In the genomic region with DNA sequence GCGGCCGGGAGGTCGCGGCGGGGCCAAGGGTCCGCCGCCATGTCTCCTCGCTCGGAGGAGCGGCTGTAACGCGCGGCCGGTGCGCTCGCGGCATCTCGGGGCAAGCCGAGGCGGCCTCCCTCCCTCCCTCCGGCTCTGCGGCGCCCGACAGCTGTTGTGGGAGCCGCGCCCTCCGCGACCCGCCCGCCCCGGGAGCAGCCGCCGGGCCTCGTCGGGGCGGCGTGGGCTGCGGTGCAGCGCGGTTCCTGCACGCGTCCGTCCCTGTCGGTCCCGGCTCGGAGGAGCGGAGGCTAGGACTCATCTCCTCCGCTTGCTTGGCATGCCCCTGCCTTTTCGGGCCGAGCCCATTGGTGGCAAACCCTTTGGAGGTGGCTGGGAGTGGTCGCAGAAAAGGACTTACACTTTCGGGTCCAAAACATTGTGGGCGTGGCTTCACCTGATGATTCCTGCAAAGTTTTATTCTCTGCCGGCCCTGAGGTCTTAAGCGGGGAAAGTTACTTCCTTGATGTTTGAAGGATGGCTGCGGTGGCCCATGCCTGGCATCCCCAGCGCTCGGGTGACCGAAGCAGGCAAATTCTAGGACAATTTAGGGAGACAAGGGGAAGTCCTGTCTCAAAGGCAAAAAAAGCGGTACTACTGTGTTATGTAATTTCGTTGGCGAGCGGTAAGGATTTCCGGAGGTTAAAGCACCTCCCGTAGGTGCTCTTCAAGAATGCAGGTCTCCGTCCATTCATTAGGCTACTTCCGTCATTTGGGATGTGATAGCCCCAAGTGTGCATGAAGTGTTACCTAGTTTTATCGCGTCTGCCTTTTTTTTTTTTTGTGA, we compare ENCODE assay signal across 8 mouse cellular contexts. TPM values are rescaled to one million over a fixed set of nuclear protein-coding genes. Genes with fewer than 3 reads are reported as not detected.
DNase-seq lines count a peak whose midpoint lies in the region; ATAC-seq and TF ChIP-seq lines count a peak whose summit lies in the region.

No protein-coding gene starts in this region.

- 1% methylated on average over 45 of the region's 69 CpGs for WGBS in embryonic facial prominence, embryonic 15.5 days

- H3K27me3 ChIP-seq in embryonic facial prominence, embryonic 15.5 days, result no peaks in the 10 kb centered on the region

- peaks cover 16% of the 10 kb centered on the region for H3K4me1 ChIP-seq in embryonic facial prominence, embryonic 15.5 days

- intact Hi-C loops in gastrocnemius, postnatal 14 days (cut with DNase I; ENCODE audit: low total_unique reads), result no loop called here
- intact Hi-C loops in heart, postnatal 10 days (cut with DNase I), result loop anchor here (2.0 kb wide), 1 partner anchor 50 kb away; the partner anchor contains the start of gene Chaf1b

- peak; percentile 12 for DNase-seq in gastrocnemius, postnatal 14 days
- no peak for DNase-seq in gastrocnemius, postnatal 4 days (ENCODE audit: low spot score in 2 of 2)
- peak; percentile 58 for DNase-seq in Muller cell, postnatal 12 days (ENCODE audit: inconsistent ontology term)
- peak; percentile 54 to 69 for DNase-seq in heart, postnatal 10 days
- DNase-seq in layer of hippocampus, adult 2 months (ENCODE audit: low spot score in 2 of 2), result peak; percentile 16 to 19
- DNase-seq in spleen, adult 12 weeks (ENCODE audit: low spot score), result peak; percentile 56

- no peaks in the 10 kb centered on the region for H3K36me3 ChIP-seq in embryonic facial prominence, embryonic 15.5 days

- peak overlapping the region; percentile 74 for H3K4me2 ChIP-seq in embryonic facial prominence, embryonic 15.5 days (replicated peaks)

- H3K9me3 ChIP-seq in embryonic facial prominence, embryonic 15.5 days (replicated peaks), result no peaks in the 10 kb centered on the region

- TF ChIP-seq CTCF in layer of hippocampus, adult 2 months (conservative IDR thresholded peaks at IDR 0.05), result no peak

- peak; percentile 20 for ATAC-seq in embryonic facial prominence, embryonic 15.5 days (ENCODE audit: insufficient number of reproducible peaks, low FRiP score, low TSS enrichment, low read depth)
- ATAC-seq in megakaryocyte, adult 5-6 weeks (ENCODE audit: poor library complexity, severe bottlenecking), result peak; percentile 64

- peak overlapping the region; percentile 93 for H3K4me3 ChIP-seq in embryonic facial prominence, embryonic 15.5 days (replicated peaks)
- H3K4me3 ChIP-seq in layer of hippocampus, adult 2 months, result peak overlapping the region; percentile 88

- peak overlapping the region; percentile 97 for H3K27ac ChIP-seq in embryonic facial prominence, embryonic 15.5 days (replicated peaks)
- peak overlapping the region; percentile 98 for H3K27ac ChIP-seq in layer of hippocampus, adult 2 months

- H3K9ac ChIP-seq in embryonic facial prominence, embryonic 15.5 days, result peak overlapping the region; percentile 95

RNA-seq across cellular contexts. Expression of gene Morc3, which starts 0.7 kb away (rescaled TPM):
- 10 to 100 TPM; 10.5 to 16.8 TPM for total RNA-seq in gastrocnemius, postnatal 14 days (2021)
- 10 to 100 TPM; 35.5 to 50.6 TPM for total RNA-seq in gastrocnemius, postnatal 4 days (2021)
- polyA plus RNA-seq in embryonic facial prominence, embryonic 15.5 days (2015; fragmentation: Nextera tagmentation; extraction: Ambion mirVana), result 30.5 and 33.2 TPM in 2 replicates
- 10 to 100 TPM; 21.0 to 29.1 TPM for total RNA-seq in heart, postnatal 10 days (2021)
- total RNA-seq in layer of hippocampus, adult 2 months (2021), result 10 to 100 TPM; 32.6 to 34.7 TPM
- 123 and 137 TPM in 2 replicates for total RNA-seq in megakaryocyte, adult 5-6 weeks (2015)
- 216 and 248 TPM in 2 replicates for total RNA-seq in megakaryocyte, adult 5-6 weeks (2017)

RNA-seq across cellular contexts. Expression of gene Chaf1b, which starts 51.0 kb away (rescaled TPM):
- total RNA-seq in gastrocnemius, postnatal 14 days (2021), result 1 to 10 TPM; 1.4 to 2.3 TPM
- 10 to 100 TPM; 13.7 to 13.8 TPM for total RNA-seq in gastrocnemius, postnatal 4 days (2021)
- polyA plus RNA-seq in embryonic facial prominence, embryonic 15.5 days (2015; fragmentation: Nextera tagmentation; extraction: Ambion mirVana), result 54.9 and 56.7 TPM in 2 replicates
- 1 to 10 TPM; 7.8 to 8.1 TPM for total RNA-seq in heart, postnatal 10 days (2021)
- 1 to 10 TPM in 1 of 2 experiments, under 1 TPM in 1; 0.74 to 1.1 TPM for total RNA-seq in layer of hippocampus, adult 2 months (2021)
- total RNA-seq in megakaryocyte, adult 5-6 weeks (2015), result 19.6 and 25.9 TPM in 2 replicates
- total RNA-seq in megakaryocyte, adult 5-6 weeks (2017), result 28.1 and 30.4 TPM in 2 replicates

Comparison
In these comparisons a context has a peak if more than half of its experiments do, and no peak if none do; other contexts are left out.
1. DNase-seq: peak in gastrocnemius, postnatal 14 days (single experiment), Muller cell, postnatal 12 days (single experiment), heart, postnatal 10 days (2 of 2), layer of hippocampus, adult 2 months (2 of 2) and spleen, adult 12 weeks (single experiment); none in gastrocnemius, postnatal 4 days (0 of 2).